In genomic region chr5:139381586-139382513, GRCm38 (mm10) we compare ENCODE assay signal across 9 mouse cellular contexts. TPM values are rescaled to one million over a fixed set of nuclear protein-coding genes. Genes with fewer than 3 reads are reported as not detected.
DNase-seq lines count a peak whose midpoint lies in the region; ATAC-seq and TF ChIP-seq lines count a peak whose summit lies in the region.
"Had no signal": no experiment of that assay in that cellular context is flagged by ENCODE, and none has a peak within 500 bp of the region (broad histone marks: within the 10 kb centered on the region; RNA-seq: fewer than 3 reads in every experiment).

No protein-coding gene starts in this region.

- 0 out of 2 replicates have a peak overlapping the region, but pooled peaks have one; percentile 35 for H3K27ac ChIP-seq in embryonic facial prominence, embryonic 11.5 days (replicated peaks; ENCODE audit: low read depth, low read length)
- H3K27ac ChIP-seq in intestine, postnatal 0 days (ENCODE audit: low read depth, low read length) = no peak overlapping the region

- H3K36me3 ChIP-seq in embryonic facial prominence, embryonic 11.5 days (replicated peaks; ENCODE audit: control insufficient read depth, insufficient read depth, low read depth, low read length) = no peaks in the 10 kb centered on the region
- H3K36me3 ChIP-seq in intestine, postnatal 0 days (ENCODE audit: control insufficient read depth, insufficient read depth) = no peaks in the 10 kb centered on the region
- peaks cover 62% of the 10 kb centered on the region for H3K36me3 ChIP-seq in megakaryocyte, embryonic 14.5 days (replicated peaks; ENCODE audit: low read length)

- H3K9ac ChIP-seq in embryonic facial prominence, embryonic 11.5 days (replicated peaks; ENCODE audit: low read length) = no peak overlapping the region; the same call in 1 of the 2 replicates
- no peak overlapping the region for H3K9ac ChIP-seq in intestine, postnatal 0 days (ENCODE audit: low read depth, low read length)

- peak; percentile 46; the same call in 1 of the 2 replicates for TF ChIP-seq POLR2A in lung, adult 2 months (IDR thresholded peaks at IDR 0.05; ENCODE audit: borderline replicate concordance, extremely low read depth, low read depth, low read length)

- no peak for DNase-seq in lung, adult 2 months
- no peak for DNase-seq in lung, postnatal 10 days
- DNase-seq in embryonic facial prominence, embryonic 11.5 days (ENCODE audit: low spot score) = no peak
- peak; percentile 76 to 80 for DNase-seq in thymus, postnatal 10 days (ENCODE audit: low spot score in 2 of 2)
- no peak for DNase-seq in adrenal gland, postnatal 36 days
- DNase-seq in embryo, embryonic 10.5 days (ENCODE audit: low spot score) = no peak

- peaks cover 75% of the 10 kb centered on the region for H3K4me1 ChIP-seq in lung, adult 2 months (ENCODE audit: control insufficient read depth, insufficient read depth, low read length)
- H3K4me1 ChIP-seq in embryonic facial prominence, embryonic 11.5 days (ENCODE audit: control insufficient read depth, insufficient read depth, low read length) = peaks cover 6% of the 10 kb centered on the region
- peaks cover 16% of the 10 kb centered on the region; the same call in 1 of the 2 replicates for H3K4me1 ChIP-seq in intestine, postnatal 0 days (replicated peaks; ENCODE audit: control insufficient read depth, insufficient read depth, low read length)
- peaks cover 88% of the 10 kb centered on the region for H3K4me1 ChIP-seq in megakaryocyte, embryonic 14.5 days

- H3K9me3 ChIP-seq in embryonic facial prominence, embryonic 11.5 days (replicated peaks; ENCODE audit: control insufficient read depth, low read length) = no peaks in the 10 kb centered on the region
- no peaks in the 10 kb centered on the region for H3K9me3 ChIP-seq in intestine, postnatal 0 days (ENCODE audit: control insufficient read depth)
- H3K9me3 ChIP-seq in megakaryocyte, embryonic 14.5 days = no peaks in the 10 kb centered on the region

- peak overlapping the region; percentile 32 for H3K4me3 ChIP-seq in lung, adult 2 months (replicated peaks; ENCODE audit: extremely low read depth, low read depth, low read length)
- H3K4me3 ChIP-seq in embryonic facial prominence, embryonic 11.5 days (ENCODE audit: low read depth, low read length) = no peak overlapping the region
- no peak overlapping the region for H3K4me3 ChIP-seq in intestine, postnatal 0 days (ENCODE audit: low read depth, low read length)
- H3K4me3 ChIP-seq in megakaryocyte, embryonic 14.5 days (replicated peaks) = peak overlapping the region; percentile 95

- ATAC-seq in embryonic facial prominence, embryonic 11.5 days (replicated peaks; ENCODE audit: insufficient number of reproducible peaks, low FRiP score, low TSS enrichment, low read depth) = no peak
- ATAC-seq in intestine, postnatal 0 days = no peak

- no peak overlapping the region for H3K4me2 ChIP-seq in embryonic facial prominence, embryonic 11.5 days (ENCODE audit: low read depth, low read length)
- peak overlapping the region; percentile 98 for H3K4me2 ChIP-seq in intestine, postnatal 0 days (replicated peaks; ENCODE audit: low read depth)

- WGBS in lung, adult 2 months = 33% methylated on average over 18 of the region's 18 CpGs
- WGBS in embryonic facial prominence, embryonic 11.5 days = 86% methylated on average over 18 of the region's 18 CpGs
- WGBS in intestine, postnatal 0 days = 63% methylated on average over 18 of the region's 18 CpGs

- no peak for TF ChIP-seq CTCF in lung, adult 2 months (IDR thresholded peaks at IDR 0.05; ENCODE audit: insufficient read depth, low read length)
- TF ChIP-seq CTCF in intestine, postnatal 0 days (IDR thresholded peaks at IDR 0.05; ENCODE audit: low read depth) = no peak

- H3K27me3 ChIP-seq in embryonic facial prominence, embryonic 11.5 days (ENCODE audit: control insufficient read depth, insufficient read depth, low read length) = no peaks in the 10 kb centered on the region
- no peaks in the 10 kb centered on the region for H3K27me3 ChIP-seq in intestine, postnatal 0 days (replicated peaks; ENCODE audit: control insufficient read depth, insufficient read depth, low read length)
- no peaks in the 10 kb centered on the region for H3K27me3 ChIP-seq in megakaryocyte, embryonic 14.5 days (replicated peaks)

RNA-seq across cellular contexts. Expression of gene Gpr146, which starts 4.4 kb away (rescaled TPM):
- 75.7 and 93.4 TPM in 2 replicates for polyA plus RNA-seq in lung, adult 2 months (2012; rRNA removed)
- polyA plus RNA-seq in embryonic facial prominence, embryonic 11.5 days (2014; fragmentation: Nextera tagmentation; extraction: Ambion mirVana) = 1.6 and 1.7 TPM in 2 replicates
- polyA plus RNA-seq in intestine, postnatal 0 days (2015; fragmentation: Nextera tagmentation; extraction: Ambion mirVana) = 2.5 and 2.6 TPM in 2 replicates
- polyA plus RNA-seq in megakaryocyte, embryonic 14.5 days (2012; ENCODE audit: insufficient read depth, low replicate concordance) = 54.8 and 69.9 TPM in 2 replicates
- total RNA-seq in adrenal gland, postnatal 36 days (2021) = 10 to 100 TPM; 15.2 to 17.9 TPM

RNA-seq across cellular contexts. Expression of gene C130050O18Rik, which starts 23.2 kb away (rescaled TPM):
- 7.2 and 9.0 TPM in 2 replicates for polyA plus RNA-seq in lung, adult 2 months (2012; rRNA removed)
- 0.18 and 0.27 TPM in 2 replicates for polyA plus RNA-seq in embryonic facial prominence, embryonic 11.5 days (2014; fragmentation: Nextera tagmentation; extraction: Ambion mirVana)
- polyA plus RNA-seq in intestine, postnatal 0 days (2015; fragmentation: Nextera tagmentation; extraction: Ambion mirVana) = 0.76 and 1.4 TPM in 2 replicates
- polyA plus RNA-seq in megakaryocyte, embryonic 14.5 days (2012; ENCODE audit: insufficient read depth, low replicate concordance) = 1.8 TPM in 1 of 2 replicates, not detected in the other
- total RNA-seq in adrenal gland, postnatal 36 days (2021) = under 1 TPM; 0.49 to 0.79 TPM

RNA-seq across cellular contexts. Expression of gene Cyp2w1, which starts 29.4 kb away (rescaled TPM):
- polyA plus RNA-seq in lung, adult 2 months (2012; rRNA removed) = 0.33 TPM in 1 of 2 replicates, not detected in the other
- polyA plus RNA-seq in embryonic facial prominence, embryonic 11.5 days (2014; fragmentation: Nextera tagmentation; extraction: Ambion mirVana) = 0.41 and 0.46 TPM in 2 replicates
- polyA plus RNA-seq in intestine, postnatal 0 days (2015; fragmentation: Nextera tagmentation; extraction: Ambion mirVana) = 15.8 and 18.1 TPM in 2 replicates
- polyA plus RNA-seq in megakaryocyte, embryonic 14.5 days (2012; ENCODE audit: insufficient read depth, low replicate concordance) = not detected in 2 replicates
- total RNA-seq in adrenal gland, postnatal 36 days (2021) = not detected
- polyA plus RNA-seq: neural tube, embryonic 14.5 days had no signal

RNA-seq across cellular contexts. Expression of gene Cox19, which starts 30.6 kb away (rescaled TPM):
- 51.7 and 61.9 TPM in 2 replicates for polyA plus RNA-seq in lung, adult 2 months (2012; rRNA removed)
- 116 and 123 TPM in 2 replicates for polyA plus RNA-seq in embryonic facial prominence, embryonic 11.5 days (2014; fragmentation: Nextera tagmentation; extraction: Ambion mirVana)
- polyA plus RNA-seq in intestine, postnatal 0 days (2015; fragmentation: Nextera tagmentation; extraction: Ambion mirVana) = 181 and 184 TPM in 2 replicates
- 51.4 and 67.9 TPM in 2 replicates for polyA plus RNA-seq in megakaryocyte, embryonic 14.5 days (2012; ENCODE audit: insufficient read depth, low replicate concordance)
- 10 to 100 TPM; 71.0 to 87.5 TPM for total RNA-seq in adrenal gland, postnatal 36 days (2021)

RNA-seq across cellular contexts. Expression of gene Gper1, which starts 41.1 kb away (rescaled TPM):
- 2.7 and 3.3 TPM in 2 replicates for polyA plus RNA-seq in lung, adult 2 months (2012; rRNA removed)
- 0.42 and 0.82 TPM in 2 replicates for polyA plus RNA-seq in embryonic facial prominence, embryonic 11.5 days (2014; fragmentation: Nextera tagmentation; extraction: Ambion mirVana)
- 1.1 and 1.3 TPM in 2 replicates for polyA plus RNA-seq in intestine, postnatal 0 days (2015; fragmentation: Nextera tagmentation; extraction: Ambion mirVana)
- polyA plus RNA-seq in megakaryocyte, embryonic 14.5 days (2012; ENCODE audit: insufficient read depth, low replicate concordance) = not detected in 2 replicates
- total RNA-seq in adrenal gland, postnatal 36 days (2021) = 1 to 10 TPM; 2.8 to 4.7 TPM

Comparison
In these comparisons a context has a peak if more than half of its experiments do, and no peak if none do; other contexts are left out.
1. DNase-seq: peak in thymus, postnatal 10 days (2 of 2); none in lung, adult 2 months (single experiment), lung, postnatal 10 days (single experiment), embryonic facial prominence, embryonic 11.5 days (single experiment), adrenal gland, postnatal 36 days (0 of 2) and embryo, embryonic 10.5 days (single experiment).
2. H3K4me3 ChIP-seq: peak in lung, adult 2 months (single experiment) and megakaryocyte, embryonic 14.5 days (single experiment); none in embryonic facial prominence, embryonic 11.5 days (single experiment) and intestine, postnatal 0 days (single experiment).
3. RNA of gene Gpr146, which starts 4.4 kb away (polyA plus RNA-seq): 75.7 to 93.4 TPM in lung, adult 2 months and 54.8 to 69.9 TPM in megakaryocyte, embryonic 14.5 days; 2.5 to 2.6 TPM in intestine, postnatal 0 days and 1.6 to 1.7 TPM in embryonic facial prominence, embryonic 11.5 days; every median in the first group is over 10 times any median in the second.